Mouse (Mus musculus) forebrain, embryonic 14.5 days (tissue): ENCODE data around the gene Klk15. TPM values are rescaled to one million over a fixed set of nuclear protein-coding genes. Genes with fewer than 3 reads are reported as not detected.
A peak's percentile ranks its signal among the peaks of the same experiment; 100 is the strongest.

ENCODE experiments used
- ATAC-seq: fragments of 200-750 bp; cut with Nextera tagmentation; 2 replicates; pipeline ENCODE4 v1.8.0; 2017; ENCODE audit warnings: mild to moderate bottlenecking, moderate library complexity
- DNase-seq: peaks from one replicate; pipeline ENCODE4 v3.0.0-alpha.2; 2015; ENCODE audit warnings: low spot score
- H3K27ac ChIP-seq: fragments of 300-500 bp; sonication (generic); 2 replicates; pipeline ENCODE4 v1.5.1; 2014; ENCODE audit warnings: low read depth, mild to moderate bottlenecking, control low read depth, low read length, moderate library complexity
- H3K27me3 ChIP-seq: fragments of 300-500 bp; sonication (generic); replicated peaks from 2 replicates; pipeline ENCODE4 v1.6.1; 2014; ENCODE audit warnings: low read length, control low read depth, mixed read lengths; ENCODE audit not compliant: control insufficient read depth, insufficient read depth
- H3K36me3 ChIP-seq: fragments of 300-500 bp; sonication (generic); 2 replicates; pipeline ENCODE4 v1.6.1; 2014; ENCODE audit warnings: low read length, control low read depth; ENCODE audit not compliant: control insufficient read depth, insufficient read depth
- H3K4me1 ChIP-seq: fragments of 300-500 bp; sonication (generic); 2 replicates; pipeline ENCODE4 v1.6.1; 2014; ENCODE audit warnings: antibody characterized with exemption, low read length, control low read depth; ENCODE audit not compliant: control insufficient read depth, insufficient read depth
- H3K4me2 ChIP-seq: fragments of 300-500 bp; sonication (generic); 2 replicates; pipeline ENCODE4 v1.6.1; 2014; ENCODE audit warnings: mild to moderate bottlenecking, control low read depth, low read length
- H3K4me3 ChIP-seq: fragments of 300-500 bp; sonication (generic); 2 replicates; pipeline ENCODE4 v1.5.1; 2014; ENCODE audit warnings: low read depth, low read length, control low read depth
- H3K9ac ChIP-seq: fragments of 300-500 bp; sonication (generic); 2 replicates; pipeline ENCODE4 v1.6.1; 2014; ENCODE audit warnings: mild to moderate bottlenecking, low read length, control low read depth, moderate library complexity
- H3K9me3 ChIP-seq: fragments of 300-500 bp; sonication (generic); replicated peaks from 2 replicates; pipeline ENCODE4 v1.6.1; 2016; ENCODE audit warnings: low read length, control low read depth, mixed read lengths; ENCODE audit not compliant: control insufficient read depth
- WGBS: fragments of 180-500 bp; shearing (Covaris S2); extraction: QIAGEN DNeasy Blood & Tissue Kit; methylation state at CpG from one replicate; pipeline ENCODE4 v1.1.7; 2014; 5-methylcytosine and 5-hydroxymethylcytosine counted together
- polyA plus RNA-seq: library from polyadenylated mRNA; unstranded; fragments of >200 nt; fragmentation: Nextera tagmentation; extraction: Ambion mirVana; gene quantifications from 2 replicates; pipeline ENCODE4 v1.2.1, GENCODE M21; 2014

Gene Klk15
- not detected in 2 replicates for polyA plus RNA-seq

- no peak for ATAC-seq
- H3K27ac ChIP-seq = no peak within 1 kb of the TSS
- WGBS = 89% methylated on average over 3 of the region's 3 CpGs
- no peaks in the 10 kb centered on the region for H3K4me1 ChIP-seq
- H3K9ac ChIP-seq = no peak within 1 kb of the TSS
- no peaks in the 10 kb centered on the region for H3K36me3 ChIP-seq
- H3K9me3 ChIP-seq = no peaks in the 10 kb centered on the region
- DNase-seq = no peak
- H3K4me2 ChIP-seq = no peak within 1 kb of the TSS
- no peak within 1 kb of the TSS for H3K4me3 ChIP-seq
- no peaks in the 10 kb centered on the region for H3K27me3 ChIP-seq
Observed at GRCm38 (mm10) chr7:43933440-43933839, at the start of gene Klk15. Gene Klk15, plus strand, starts transcription at chr7:43933740.

- Histone ChIP-seq H3K4me2 (no peak overlapping the region), H3K9ac (no peak overlapping the region), H3K4me3 (no peak overlapping the region), H3K9me3 (no peaks in the 10 kb centered on the region), H3K4me1 (no peaks in the 10 kb centered on the region), H3K36me3 (no peaks in the 10 kb centered on the region), H3K27me3 (no peaks in the 10 kb centered on the region), H3K27ac (no peak overlapping the region)
- DNase-seq (no peak), ATAC-seq (no peak)
- 66% methylated on average over 5 of the region's 5 CpGs for WGBS
Observed at GRCm38 (mm10) chr7:43891365-43891764, 42.2 kb upstream of the Klk15 start.

- H3K9ac ChIP-seq = no peak overlapping the region
- no peaks in the 10 kb centered on the region for H3K27me3 ChIP-seq
- DNase-seq (no peak), ATAC-seq (no peak)
- WGBS = 67% methylated on average over 3 of the region's 3 CpGs
- no peaks in the 10 kb centered on the region for H3K9me3 ChIP-seq
- no peaks in the 10 kb centered on the region for H3K36me3 ChIP-seq
- H3K4me2 ChIP-seq = no peak overlapping the region
- no peaks in the 10 kb centered on the region for H3K4me1 ChIP-seq
- H3K27ac ChIP-seq = no peak overlapping the region
- H3K4me3 ChIP-seq = no peak overlapping the region
Observed at GRCm38 (mm10) chr7:43891788-43892187, 41.8 kb upstream of the Klk15 start.

- DNase-seq (peak; percentile 93), ATAC-seq (peak; percentile 90)
- H3K4me3 ChIP-seq = no peak overlapping the region
- no peak overlapping the region for H3K4me2 ChIP-seq
- H3K9ac ChIP-seq = no peak overlapping the region
- H3K9me3 ChIP-seq = no peaks in the 10 kb centered on the region
- no peaks in the 10 kb centered on the region for H3K27me3 ChIP-seq
- H3K27ac ChIP-seq = no peak overlapping the region
- H3K4me1 ChIP-seq = no peaks in the 10 kb centered on the region
- no peaks in the 10 kb centered on the region for H3K36me3 ChIP-seq
- 13% methylated on average over 1 of the region's 1 CpGs for WGBS
Observed at GRCm38 (mm10) chr7:43894836-43895235, 38.7 kb upstream of the Klk15 start.

- no peak overlapping the region for H3K4me3 ChIP-seq
- H3K9me3 ChIP-seq = no peaks in the 10 kb centered on the region
- H3K9ac ChIP-seq = no peak overlapping the region
- WGBS = 76% methylated on average over 9 of the region's 9 CpGs
- ATAC-seq = no peak
- H3K4me2 ChIP-seq = no peak overlapping the region
- H3K4me1 ChIP-seq = no peaks in the 10 kb centered on the region
- no peaks in the 10 kb centered on the region for H3K36me3 ChIP-seq
- no peak overlapping the region for H3K27ac ChIP-seq
- no peaks in the 10 kb centered on the region for H3K27me3 ChIP-seq
- no peak for DNase-seq
Observed at GRCm38 (mm10) chr7:43914821-43915220, 18.7 kb upstream of the Klk15 start.

GRCm38 (mm10) chr7:43918426-43918825 is 15.1 kb upstream of the Klk15 start:
- H3K4me3 ChIP-seq = no peak overlapping the region
- no peak for DNase-seq
- no peaks in the 10 kb centered on the region for H3K27me3 ChIP-seq
- no peaks in the 10 kb centered on the region for H3K9me3 ChIP-seq
- H3K4me2 ChIP-seq = no peak overlapping the region
- 90% methylated on average over 13 of the region's 13 CpGs for WGBS
- no peak for ATAC-seq
- no peak overlapping the region for H3K9ac ChIP-seq
- H3K4me1 ChIP-seq = no peaks in the 10 kb centered on the region
- H3K36me3 ChIP-seq = no peaks in the 10 kb centered on the region
- H3K27ac ChIP-seq = no peak overlapping the region

- Histone ChIP-seq H3K4me3 (no peak overlapping the region), H3K9me3 (no peaks in the 10 kb centered on the region), H3K36me3 (no peaks in the 10 kb centered on the region), H3K4me1 (no peaks in the 10 kb centered on the region), H3K27me3 (no peaks in the 10 kb centered on the region), H3K27ac (no peak overlapping the region), H3K9ac (no peak overlapping the region), H3K4me2 (no peak overlapping the region)
- ATAC-seq (no peak), DNase-seq (no peak)
- 82% methylated on average over 8 of the region's 8 CpGs for WGBS
Observed at GRCm38 (mm10) chr7:43918871-43919270, 14.7 kb upstream of the Klk15 start.

GRCm38 (mm10) chr7:43919559-43920451 is 13.7 kb upstream of the Klk15 start:
- 31% methylated on average over 14 of the region's 14 CpGs for WGBS
- Histone ChIP-seq H3K27ac (no peak overlapping the region), H3K4me3 (no peak overlapping the region), H3K9me3 (no peaks in the 10 kb centered on the region), H3K27me3 (no peaks in the 10 kb centered on the region), H3K4me2 (no peak overlapping the region), H3K36me3 (no peaks in the 10 kb centered on the region), H3K4me1 (no peaks in the 10 kb centered on the region), H3K9ac (no peak overlapping the region)
- peak; percentile 75 for DNase-seq
- peak; percentile 86 for ATAC-seq

GRCm38 (mm10) chr7:43920582-43920981 is 13.0 kb upstream of the Klk15 start:
- H3K4me3 ChIP-seq = no peak overlapping the region
- no peaks in the 10 kb centered on the region for H3K4me1 ChIP-seq
- DNase-seq (peak; percentile 1), ATAC-seq (no peak)
- H3K27ac ChIP-seq = no peak overlapping the region
- no peaks in the 10 kb centered on the region for H3K36me3 ChIP-seq
- WGBS = 90% methylated on average over 3 of the region's 3 CpGs
- no peak overlapping the region for H3K9ac ChIP-seq
- H3K4me2 ChIP-seq = no peak overlapping the region
- H3K9me3 ChIP-seq = no peaks in the 10 kb centered on the region
- H3K27me3 ChIP-seq = no peaks in the 10 kb centered on the region
